Mouse (Mus musculus) forebrain, embryonic 15.5 days (tissue): Measurements from ENCODE around the gene Thbs3. TPM values are rescaled to one million over a fixed set of nuclear protein-coding genes. Genes with fewer than 3 reads are reported as not detected.

ENCODE experiments used
- ATAC-seq: fragments of 200-750 bp; cut with Nextera tagmentation; replicated peaks from 2 replicates; pipeline ENCODE4 v1.8.0; 2017; ENCODE audit warnings: mild to moderate bottlenecking, moderate TSS enrichment, moderate library complexity
- H3K27ac ChIP-seq: fragments of 300-500 bp; sonication (generic); replicated peaks from 2 replicates; pipeline ENCODE4 v1.5.1; 2015; ENCODE audit warnings: mild to moderate bottlenecking, inconsistent platforms
- H3K27me3 ChIP-seq: fragments of 300-500 bp; sonication (generic); 2 replicates; pipeline ENCODE4 v1.6.1; 2015; ENCODE audit warnings: inconsistent platforms
- H3K36me3 ChIP-seq: fragments of 300-500 bp; sonication (generic); 2 replicates; pipeline ENCODE4 v1.6.1; 2015; ENCODE audit warnings: mild to moderate bottlenecking, inconsistent platforms
- H3K4me1 ChIP-seq: fragments of 300-500 bp; sonication (generic); 2 replicates; pipeline ENCODE4 v1.6.1; 2015; ENCODE audit warnings: inconsistent platforms
- H3K4me2 ChIP-seq: fragments of 300-500 bp; sonication (generic); replicated peaks from 2 replicates; pipeline ENCODE4 v1.6.1; 2015; ENCODE audit warnings: mild to moderate bottlenecking, inconsistent platforms
- H3K4me3 ChIP-seq: fragments of 300-500 bp; sonication (generic); 2 replicates; pipeline ENCODE4 v1.5.1; 2015; ENCODE audit warnings: mild to moderate bottlenecking, inconsistent platforms
- H3K9ac ChIP-seq: fragments of 300-500 bp; sonication (generic); replicated peaks from 2 replicates; pipeline ENCODE4 v1.6.1; 2015; ENCODE audit warnings: mild to moderate bottlenecking, inconsistent platforms
- H3K9me3 ChIP-seq: fragments of 300-500 bp; sonication (generic); 2 replicates; pipeline ENCODE4 v1.6.1; 2016; ENCODE audit warnings: inconsistent platforms
- WGBS: fragments of 180-500 bp; shearing (Covaris S2); methylation state at CpG from one replicate; pipeline ENCODE4 v1.1.7; 2015; ENCODE audit warnings: mixed read lengths; 5-methylcytosine and 5-hydroxymethylcytosine counted together
- polyA plus RNA-seq: library from polyadenylated mRNA; unstranded; fragments of >200 nt; fragmentation: Nextera tagmentation; extraction: Ambion mirVana; gene quantifications from 2 replicates; pipeline ENCODE4 v1.2.1, GENCODE M21; 2015

Gene Thbs3
- polyA plus RNA-seq, 1 experiment from 2014 or later = 68.3 TPM

GRCm38 (mm10) chr3:89244982-89245687 lies 30.2 kb downstream of the Thbs3 start:
- ATAC-seq = peak; percentile 68
- Histone ChIP-seq H3K36me3 (peaks cover 23% of the 10 kb centered on the region), H3K27ac (peak overlapping the region; percentile 96), H3K4me2 (peak overlapping the region; percentile 91), H3K9me3 (no peaks in the 10 kb centered on the region), H3K9ac (peak overlapping the region; percentile 74), H3K4me3 (peak overlapping the region; percentile 74), H3K27me3 (no peaks in the 10 kb centered on the region), H3K4me1 (peaks cover 49% of the 10 kb centered on the region)
- 1% methylated on average over 24 of the region's 26 CpGs for WGBS

DNA sequence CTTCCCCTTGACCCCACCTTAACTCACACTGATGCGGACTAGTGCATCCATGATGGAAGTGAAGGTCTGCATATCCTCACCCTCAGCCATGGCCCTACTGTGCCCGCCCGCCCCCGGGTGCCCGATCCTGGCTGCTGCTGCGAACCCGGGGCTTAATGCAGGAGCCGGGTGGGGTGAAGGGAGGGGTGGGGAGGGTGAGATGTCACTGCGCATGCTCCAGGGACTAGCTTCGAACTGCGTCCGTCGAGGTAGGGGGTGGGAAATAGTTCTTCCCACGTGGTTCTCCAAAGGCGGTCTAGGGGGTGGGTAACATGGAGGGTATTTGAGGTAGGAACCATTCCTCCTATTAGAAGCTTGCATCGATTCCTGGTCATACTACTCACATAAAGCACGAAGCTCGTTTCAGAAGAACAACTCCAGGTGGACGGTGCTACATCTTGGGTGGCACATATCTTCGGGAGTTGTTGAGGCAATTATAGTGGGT lies 30.8 kb downstream of the Thbs3 start, which contains the start of gene Krtcap2:
TSS of gene Krtcap2 (plus strand) at position 279 of the 484 bp plus-strand sequence.
- peak within 1 kb of the TSS; percentile 74 for H3K4me3 ChIP-seq
- H3K4me1 ChIP-seq = peaks cover 49% of the 10 kb centered on the region
- no peaks in the 10 kb centered on the region for H3K27me3 ChIP-seq
- WGBS = 3% methylated on average over 20 of the region's 20 CpGs
- ATAC-seq = peak; percentile 62
- peak within 1 kb of the TSS; percentile 91 for H3K4me2 ChIP-seq
- no peaks in the 10 kb centered on the region for H3K9me3 ChIP-seq
- H3K9ac ChIP-seq = peak within 1 kb of the TSS; percentile 74
- H3K27ac ChIP-seq = peak within 1 kb of the TSS; percentile 96
- peaks cover 18% of the 10 kb centered on the region for H3K36me3 ChIP-seq

DNA sequence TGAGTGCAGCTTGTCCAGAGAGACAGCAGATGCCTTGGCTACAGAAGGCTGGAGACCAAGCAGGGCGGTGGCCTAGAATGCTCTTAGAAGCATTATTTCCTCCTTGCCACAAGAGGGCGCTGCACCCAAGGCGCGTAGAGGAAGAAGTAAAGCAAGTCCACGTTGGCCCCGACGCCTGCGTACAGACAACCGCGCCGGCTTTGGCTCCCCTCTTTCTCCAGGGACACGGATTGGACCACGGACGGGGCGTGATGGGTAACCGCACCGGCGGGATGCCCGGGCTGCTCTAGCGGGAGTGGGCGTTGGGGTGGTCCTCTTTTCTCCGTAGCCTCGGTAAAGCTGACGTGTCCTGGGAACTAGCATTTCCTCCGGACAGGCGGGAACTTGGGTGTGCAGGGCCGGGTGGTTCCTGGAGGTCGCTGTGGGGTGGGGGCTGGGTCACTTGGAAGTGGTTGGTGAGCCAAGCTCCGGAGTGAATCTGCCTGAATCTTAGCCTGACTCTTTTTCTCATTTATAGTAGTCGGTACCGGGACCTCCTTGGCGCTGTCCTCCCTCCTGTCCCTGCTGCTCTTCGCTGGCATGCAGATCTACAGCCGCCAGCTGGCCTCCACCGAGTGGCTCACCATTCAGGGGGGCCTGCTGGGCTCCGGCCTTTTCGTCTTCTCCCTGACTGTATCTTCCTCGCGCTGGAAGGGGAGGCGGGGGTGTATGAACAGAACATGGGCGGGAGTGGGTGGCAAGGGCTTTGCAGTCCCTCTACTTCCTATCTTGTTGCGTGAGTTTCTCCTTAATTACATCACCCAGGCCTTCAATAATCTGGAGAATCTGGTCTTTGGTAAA lies 31.5 kb downstream of the Thbs3 start, which contains the start of gene Trim46:
TSS of gene Trim46 (minus strand) at position 49 of the 840 bp plus-strand sequence.
- WGBS = under 1% methylated on average over 42 of the region's 42 CpGs
- Histone ChIP-seq H3K4me1 (peaks cover 53% of the 10 kb centered on the region), H3K27me3 (no peaks in the 10 kb centered on the region)

DNA sequence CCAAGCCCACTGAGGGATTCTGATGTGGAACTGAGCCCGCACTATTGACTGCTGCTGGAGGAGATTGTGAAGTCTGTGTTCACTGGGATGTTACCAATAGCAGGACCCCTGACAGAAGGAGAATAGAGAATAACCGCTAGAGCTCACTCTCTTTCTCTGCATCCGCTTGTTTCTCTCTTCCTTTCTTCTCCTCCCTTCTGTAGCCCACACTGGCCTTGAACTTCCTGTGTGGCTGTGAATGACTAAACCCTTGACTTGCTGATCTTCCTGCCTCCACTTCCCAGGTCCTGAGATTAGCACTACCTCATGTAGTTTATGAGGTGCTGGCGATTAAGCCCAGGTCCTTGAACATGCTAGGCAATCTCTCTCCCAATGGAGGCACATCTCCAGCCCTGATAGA lies 32.5 kb downstream of the Thbs3 start:
- Histone ChIP-seq H3K9me3 (no peaks in the 10 kb centered on the region), H3K27ac (no peak overlapping the region), H3K4me2 (peak overlapping the region; percentile 91), H3K4me3 (peak overlapping the region; percentile 74), H3K27me3 (no peaks in the 10 kb centered on the region), H3K36me3 (peaks cover under 1% of the 10 kb centered on the region; the same call in 1 of the 2 replicates), H3K9ac (no peak overlapping the region), H3K4me1 (peaks cover 48% of the 10 kb centered on the region)
- 87% methylated on average over 4 of the region's 4 CpGs for WGBS
- no peak for ATAC-seq

More for the DNA sequence above, 31.5 kb downstream of the Thbs3 start, which contains the start of gene Trim46:
- peaks cover 10% of the 10 kb centered on the region for H3K36me3 ChIP-seq
- peak within 1 kb of the TSS; percentile 74 for H3K4me3 ChIP-seq
- peak within 1 kb of the TSS; percentile 74 for H3K9ac ChIP-seq
- H3K27ac ChIP-seq = peak within 1 kb of the TSS; percentile 96
- peak; percentile 74 for ATAC-seq
- H3K4me2 ChIP-seq = peak within 1 kb of the TSS; percentile 91
- no peaks in the 10 kb centered on the region for H3K9me3 ChIP-seq

DNA sequence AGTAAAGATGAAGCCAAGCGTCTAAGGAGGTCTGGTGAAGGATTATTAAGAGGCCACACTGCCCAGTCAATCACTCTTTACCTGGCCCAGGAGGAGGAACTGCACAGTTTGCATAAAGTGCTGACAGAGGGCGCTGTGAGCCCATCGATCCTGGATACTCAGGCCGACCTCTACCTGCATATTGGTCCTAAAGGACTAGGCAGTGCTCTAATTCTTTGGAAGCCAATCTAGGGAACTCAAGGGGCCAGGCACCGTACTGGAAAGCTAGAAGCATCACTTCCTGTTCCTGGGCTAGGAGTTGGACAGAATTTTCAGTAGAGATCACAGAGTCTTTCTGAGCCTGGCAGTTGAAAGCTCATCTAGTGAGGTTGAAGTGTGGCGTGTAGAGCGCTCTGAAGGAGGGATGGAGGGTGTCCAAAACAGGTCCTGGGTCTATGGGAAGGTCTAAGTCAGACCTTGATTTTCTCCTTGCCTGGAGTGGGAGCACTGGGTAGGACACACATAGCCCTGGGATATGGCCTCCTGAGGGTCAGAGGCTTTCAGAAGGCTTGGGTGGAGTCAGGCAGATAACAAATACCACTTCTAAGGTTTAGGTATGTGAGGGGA lies 35.6 kb downstream of the Thbs3 start:
- no peak for ATAC-seq
- no peak overlapping the region for H3K4me2 ChIP-seq

DNA sequence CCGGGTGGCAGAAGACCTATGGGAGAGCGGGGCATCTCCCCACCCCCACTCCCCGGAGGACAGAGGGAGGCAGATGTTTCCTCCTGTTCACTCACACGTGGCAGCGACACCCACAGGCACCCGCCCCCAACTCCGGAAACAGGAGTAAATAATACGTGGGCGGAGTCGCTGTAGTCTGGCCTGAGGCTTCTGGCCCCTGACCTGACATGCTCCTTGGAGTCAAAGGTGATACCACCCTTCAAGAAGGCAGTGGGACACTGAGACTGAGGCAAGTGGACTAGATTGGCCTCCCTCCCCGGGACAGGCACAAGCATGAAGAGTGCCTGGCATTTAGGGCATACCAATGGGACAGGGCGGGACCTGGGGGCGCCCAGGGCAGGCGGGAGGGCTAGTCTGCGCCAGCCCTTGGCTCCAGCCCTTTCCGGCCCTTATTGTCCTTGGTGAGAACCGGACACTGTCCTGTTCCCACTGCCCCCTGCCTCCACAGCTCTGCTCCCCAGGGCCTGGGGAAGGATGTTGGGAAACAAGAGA lies 36.5 kb downstream of the Thbs3 start:
- Histone ChIP-seq H3K4me1 (peaks cover 17% of the 10 kb centered on the region), H3K27ac (no peak overlapping the region), H3K27me3 (no peaks in the 10 kb centered on the region), H3K4me3 (no peak overlapping the region), H3K4me2 (no peak overlapping the region), H3K9me3 (no peaks in the 10 kb centered on the region), H3K36me3 (no peaks in the 10 kb centered on the region), H3K9ac (no peak overlapping the region)
- ATAC-seq = no peak
- 10% methylated on average over 17 of the region's 17 CpGs for WGBS

More for the DNA sequence above, 35.6 kb downstream of the Thbs3 start:
- Histone ChIP-seq H3K36me3 (no peaks in the 10 kb centered on the region), H3K4me3 (no peak overlapping the region), H3K9me3 (no peaks in the 10 kb centered on the region), H3K9ac (no peak overlapping the region), H3K27ac (no peak overlapping the region), H3K4me1 (peaks cover 22% of the 10 kb centered on the region), H3K27me3 (no peaks in the 10 kb centered on the region)
- WGBS = 23% methylated on average over 7 of the region's 7 CpGs

- Histone ChIP-seq H3K9me3 (no peaks in the 10 kb centered on the region), H3K27ac (no peak overlapping the region), H3K4me2 (no peak overlapping the region), H3K4me3 (no peak overlapping the region), H3K27me3 (no peaks in the 10 kb centered on the region), H3K9ac (no peak overlapping the region), H3K4me1 (peaks cover 6% of the 10 kb centered on the region; the same call in 1 of the 2 replicates), H3K36me3 (no peaks in the 10 kb centered on the region)
- ATAC-seq = no peak
- 91% methylated on average over 5 of the region's 5 CpGs for WGBS
Measured at GRCm38 (mm10) chr3:89254994-89255393, 40.0 kb downstream of the Thbs3 start.

DNA sequence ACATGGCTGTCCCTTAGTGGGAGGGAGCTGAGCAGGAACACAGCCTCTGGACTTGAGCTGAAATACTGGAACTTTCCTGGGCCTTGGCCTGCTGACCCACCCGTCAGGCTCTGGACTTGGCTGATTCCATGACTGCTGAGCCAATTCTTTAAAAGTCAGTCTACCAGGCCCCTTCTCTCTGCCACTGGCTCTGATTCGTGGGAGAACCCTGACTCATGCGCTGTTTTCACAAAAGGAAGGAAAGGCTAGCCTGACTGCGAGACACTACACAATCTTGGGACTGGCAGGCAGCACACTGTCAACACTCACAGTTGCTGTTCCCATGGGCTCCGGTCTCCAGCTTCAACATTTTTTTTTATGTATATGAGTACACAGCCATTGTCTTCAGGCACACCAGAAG lies 41.2 kb downstream of the Thbs3 start:
- H3K4me2 ChIP-seq = no peak overlapping the region
- no peak for ATAC-seq
- no peak overlapping the region for H3K27ac ChIP-seq
- H3K9me3 ChIP-seq = no peaks in the 10 kb centered on the region
- H3K36me3 ChIP-seq = no peaks in the 10 kb centered on the region
- no peaks in the 10 kb centered on the region for H3K27me3 ChIP-seq
- H3K4me1 ChIP-seq = peaks cover 5% of the 10 kb centered on the region; the same call in 1 of the 2 replicates
- no peak overlapping the region for H3K4me3 ChIP-seq
- 81% methylated on average over 5 of the region's 5 CpGs for WGBS
- H3K9ac ChIP-seq = no peak overlapping the region

DNA sequence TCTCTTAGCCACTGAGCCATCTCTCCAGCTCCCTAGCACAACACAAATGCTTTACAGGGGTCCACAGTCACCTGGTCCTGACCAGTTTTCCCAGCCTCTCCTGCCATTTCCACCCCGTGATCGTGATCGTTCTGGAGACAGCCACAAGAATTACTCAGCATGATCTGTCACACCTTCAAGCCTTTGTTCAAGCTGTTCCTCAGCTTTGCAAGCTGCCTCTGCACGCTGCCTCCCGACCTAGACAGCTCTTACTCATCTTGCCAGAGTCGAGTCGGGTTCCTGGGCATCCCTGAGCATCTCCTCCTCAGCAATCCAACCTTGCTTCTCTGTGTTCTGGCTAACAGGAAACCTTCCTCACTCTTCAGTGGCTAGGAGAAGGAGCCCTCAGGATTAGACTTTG lies 44.1 kb downstream of the Thbs3 start, which contains the start of gene Dpm3:
TSS of gene Dpm3 (plus strand) at position 283 of the 400 bp plus-strand sequence.
- no peak for ATAC-seq
- no peaks in the 10 kb centered on the region for H3K9me3 ChIP-seq
- no peak within 1 kb of the TSS for H3K27ac ChIP-seq
- no peaks in the 10 kb centered on the region for H3K4me1 ChIP-seq
- H3K4me2 ChIP-seq = no peak within 1 kb of the TSS
- no peak within 1 kb of the TSS for H3K4me3 ChIP-seq
- H3K27me3 ChIP-seq = no peaks in the 10 kb centered on the region
- no peaks in the 10 kb centered on the region for H3K36me3 ChIP-seq
- no peak within 1 kb of the TSS for H3K9ac ChIP-seq
- 57% methylated on average over 7 of the region's 7 CpGs for WGBS

GRCm38 (mm10) chr3:89260211-89260610 lies 45.2 kb downstream of the Thbs3 start:
- H3K27me3 ChIP-seq = no peaks in the 10 kb centered on the region
- no peaks in the 10 kb centered on the region for H3K4me1 ChIP-seq
- no peaks in the 10 kb centered on the region for H3K36me3 ChIP-seq
- no peak overlapping the region for H3K4me3 ChIP-seq
- 65% methylated on average over 3 of the region's 3 CpGs for WGBS
- H3K9me3 ChIP-seq = no peaks in the 10 kb centered on the region
- no peak overlapping the region for H3K27ac ChIP-seq
- H3K4me2 ChIP-seq = no peak overlapping the region
- no peak overlapping the region for H3K9ac ChIP-seq
- no peak for ATAC-seq

GRCm38 (mm10) chr3:89262417-89262816 lies 47.4 kb downstream of the Thbs3 start:
- Histone ChIP-seq H3K4me2 (no peak overlapping the region), H3K9me3 (no peaks in the 10 kb centered on the region), H3K27ac (no peak overlapping the region), H3K27me3 (no peaks in the 10 kb centered on the region), H3K36me3 (no peaks in the 10 kb centered on the region), H3K4me1 (peaks cover 12% of the 10 kb centered on the region), H3K9ac (no peak overlapping the region), H3K4me3 (no peak overlapping the region)
- ATAC-seq = no peak
- 76% methylated on average over 10 of the region's 10 CpGs for WGBS
